Mouse (Mus musculus) liver, adult 2 months (tissue): Measurements from ENCODE around the gene Atp6ap1l.

ENCODE experiments used
- CTCF ChIP-seq: fragments of 200-500 bp; IDR thresholded peaks from 2 replicates; pipeline ENCODE4 v1.5.1; 2011; ENCODE audit warnings: low read depth, low read length, control low read depth
- POLR2A ChIP-seq: fragments of 200-500 bp; IDR thresholded peaks from 2 replicates; pipeline ENCODE4 v1.6.1; 2011; ENCODE audit warnings: low read length, control low read depth; ENCODE audit not compliant: insufficient read depth; ENCODE audit errors: extremely low read depth

- no peak for TF ChIP-seq POLR2A
- TF ChIP-seq CTCF: no peak
Measured at GRCm38 (mm10) chr13:90881727-90882429, 23.3 kb downstream of the Atp6ap1l start.
